Mouse (Mus musculus): Measurements from ENCODE around the gene Tor1aip1. TPM values are rescaled to one million over a fixed set of nuclear protein-coding genes. Genes with fewer than 3 reads are reported as not detected.

The Tor1aip1 gene
- total RNA-seq (2012; rRNA removed) (19.1 and 26.3 TPM in 2 replicates), total RNA-seq (2014; rRNA removed) (37.9 and 44.1 TPM in 2 replicates), polyA plus RNA-seq (2012; ENCODE audit: insufficient read length, low read depth) (39.3 and 39.8 TPM in 2 replicates)

DNA sequence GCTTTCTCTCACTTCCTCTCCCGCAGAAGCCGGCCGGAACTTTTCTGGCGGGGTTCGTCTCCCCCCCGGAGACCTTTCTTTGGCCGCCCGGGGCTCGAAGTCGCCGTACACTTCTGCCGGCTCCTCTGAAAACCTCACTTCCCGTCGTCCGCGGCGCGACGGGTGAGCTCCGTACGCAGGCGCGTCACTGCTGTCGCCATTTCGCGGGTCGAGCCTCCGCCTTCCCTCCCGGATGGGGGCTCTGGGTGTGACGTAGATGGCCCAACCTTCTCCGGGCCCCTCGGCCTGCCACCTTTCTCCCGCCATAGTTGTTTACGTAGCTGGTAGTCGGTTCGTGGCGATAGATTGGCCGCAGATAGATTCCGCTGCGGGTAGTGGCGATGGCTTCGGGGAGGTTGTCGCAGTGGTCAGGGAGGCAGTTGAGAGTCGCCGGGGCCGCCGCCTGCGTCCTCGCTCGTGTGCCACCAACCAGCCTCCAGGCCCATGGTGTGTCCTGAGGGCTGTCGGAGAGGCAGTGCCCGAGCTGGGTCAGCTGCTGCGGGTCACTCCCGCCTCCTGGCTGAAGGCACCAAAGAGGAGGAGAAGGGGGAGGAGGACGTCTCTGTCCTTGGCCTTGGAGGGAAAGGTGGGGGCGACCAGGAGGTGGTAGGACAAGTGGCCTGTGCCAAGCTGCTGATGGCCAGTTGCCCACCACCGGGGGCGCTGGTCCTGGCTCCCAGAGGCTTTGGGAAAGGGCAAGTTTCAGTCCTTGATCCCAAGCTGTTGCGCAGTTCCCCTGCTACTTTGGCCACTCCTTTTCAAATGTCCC lies at the start of gene Tor1aip1:
Gene Tor1aip1, minus strand, starts transcription at position 551 of the 808 bp plus-strand sequence.
- Histone ChIP-seq H3K27ac (ENCODE audit: insufficient read depth, low read depth) (peak within 1 kb of the TSS; percentile 97), H3K27me3 (replicated peaks) (no peaks in the 10 kb centered on the region), H3K4me3 (replicated peaks in 1 of 3; ENCODE audit: low read depth in 2 of 3, low read length in 2 of 3, poor library complexity in 1 of 3) (peak within 1 kb of the TSS; percentile 77 to 90 (median 82)), H3K4me2 (ENCODE audit: insufficient read depth, low read depth, poor library complexity, severe bottlenecking) (peak within 1 kb of the TSS; percentile 65; the same call in 1 of the 2 replicates), H3K4me1 (ENCODE audit: control insufficient read depth in 1 of 2, insufficient read depth in 2 of 2) (peaks cover 2 to 23% of the 10 kb centered on the region in 2 experiments), H3K36me3 (replicated peaks in 1 of 2; ENCODE audit: control insufficient read depth in 1 of 2, insufficient read depth in 1 of 2, low read length in 1 of 2) (peaks cover 14 to 26% of the 10 kb centered on the region in 2 experiments), H3K79me2 (replicated peaks; ENCODE audit: control insufficient read depth, extremely low read depth, insufficient read depth, poor library complexity, severe bottlenecking) (peaks cover 37% of the 10 kb centered on the region), H3K9me3 (replicated peaks; ENCODE audit: low read length) (no peaks in the 10 kb centered on the region), H3K9ac (ENCODE audit: insufficient read depth, low read depth) (peak within 1 kb of the TSS; percentile 74)
- in situ Hi-C loops (cut with MboI; ENCODE audit: low pct_ligation_motif_present, low pct_unique_long_range_greater_than_20kb, low sequenced_read_pairs) (no loop called here), dilution Hi-C loops (cut with MboI; ENCODE audit: extremely low pct_ligation_motif_present, extremely low pct_unique_long_range_greater_than_20kb, low sequenced_read_pairs) (no loop called here)
- peak; percentile 97 for DNase-seq (ENCODE audit: extremely low read depth)
- no peak; the same call in 1 of the 2 replicates for TF ChIP-seq UBTF (IDR thresholded peaks at IDR 0.05; ENCODE audit: low read depth, low read length)
- TF ChIP-seq GABPA (IDR thresholded peaks at IDR 0.05; ENCODE audit: insufficient replicate concordance, low read depth, low read length), result peak; percentile 58; the same call in 1 of the 2 replicates
- peak; percentile 71 for TF ChIP-seq POLR2A (IDR thresholded peaks at IDR 0.05; ENCODE audit: low read depth, low read length)
- peak; percentile 86 for TF ChIP-seq ELF1 (IDR thresholded peaks at IDR 0.05; ENCODE audit: low read depth, low read length)
- peak; percentile 89 for TF ChIP-seq IRF4 (IDR thresholded peaks at IDR 0.05; ENCODE audit: low read depth, low read length)
- TF ChIP-seq PAX5 (IDR thresholded peaks at IDR 0.05; ENCODE audit: low read length), result no peak
- peak; percentile 83 for TF ChIP-seq SIN3A (IDR thresholded peaks at IDR 0.05; ENCODE audit: low read length)
- peak; percentile 3; the same call in 1 of the 2 replicates for TF ChIP-seq SMC3 (IDR thresholded peaks at IDR 0.05; ENCODE audit: low read depth, low read length)
- TF ChIP-seq USF2 (conservative IDR thresholded peaks at IDR 0.05; ENCODE audit: low read depth, low read length), result no peak
- TF ChIP-seq POLR2AphosphoS2 (IDR thresholded peaks at IDR 0.05; ENCODE audit: low read depth, low read length), result 0 out of 2 replicates have a peak, but pooled peaks have one; percentile 34
- peak; percentile 94 for TF ChIP-seq NRF1 (IDR thresholded peaks at IDR 0.05; ENCODE audit: low read depth, low read length)
- no peak for TF ChIP-seq CHD1 (IDR thresholded peaks at IDR 0.05; ENCODE audit: low read depth, low read length)
- TF ChIP-seq EP300 (IDR thresholded peaks at IDR 0.05; ENCODE audit: low read length), result 0 out of 2 replicates have a peak, but pooled peaks have one; percentile 12
- peak; percentile 63; the same call in 1 of the 2 replicates for TF ChIP-seq RCOR1 (conservative IDR thresholded peaks at IDR 0.05; ENCODE audit: low read depth, low read length)
- peak; percentile 89 for TF ChIP-seq HCFC1 (IDR thresholded peaks at IDR 0.05; ENCODE audit: low read depth, low read length)
- TF ChIP-seq JUND (conservative IDR thresholded peaks at IDR 0.05; ENCODE audit: low read depth, low read length), result no peak
- TF ChIP-seq NELFE (IDR thresholded peaks at IDR 0.05; ENCODE audit: low read depth, low read length), result peak; percentile 52
- peak; percentile 77 for TF ChIP-seq MXI1 (IDR thresholded peaks at IDR 0.05; ENCODE audit: low read depth, low read length)
- peak; percentile 50 for TF ChIP-seq ETS1 (conservative IDR thresholded peaks at IDR 0.05; ENCODE audit: low read depth, low read length)
- no peak for TF ChIP-seq MAFK (IDR thresholded peaks at IDR 0.05; ENCODE audit: insufficient replicate concordance, low read length)
- TF ChIP-seq MAZ (IDR thresholded peaks at IDR 0.05; ENCODE audit: low read depth, low read length), result peak; percentile 86; the same call in 1 of the 2 replicates
- peak; percentile 66 for TF ChIP-seq MEF2A (IDR thresholded peaks at IDR 0.05; ENCODE audit: borderline replicate concordance, low read depth, low read length)
- peak; percentile 30 for TF ChIP-seq BHLHE40 (IDR thresholded peaks at IDR 0.05; ENCODE audit: low read depth, low read length)
- peak; percentile 17 to 56; a peak in 2 of 4 replicates for TF ChIP-seq CTCF (conservative IDR thresholded peaks at IDR 0.05 in 1 of 2, IDR thresholded peaks at IDR 0.05 in 1 of 2; ENCODE audit: low read depth in 2 of 2, low read length in 2 of 2)
- TF ChIP-seq TBP (conservative IDR thresholded peaks at IDR 0.05; ENCODE audit: low read depth, low read length), result peak; percentile 42; the same call in 1 of the 2 replicates
- no peak; the same call in 1 of the 2 replicates for TF ChIP-seq MAX (IDR thresholded peaks at IDR 0.05; ENCODE audit: low read length)
- TF ChIP-seq TCF12 (IDR thresholded peaks at IDR 0.05; ENCODE audit: low read depth, low read length), result peak; percentile 78
- no peak for TF ChIP-seq E2F4 (IDR thresholded peaks at IDR 0.05; ENCODE audit: insufficient replicate concordance, low read depth, low read length)
- TF ChIP-seq ZMIZ1 (IDR thresholded peaks at IDR 0.05; ENCODE audit: low read depth, low read length), result peak; percentile 13; the same call in 1 of the 2 replicates
- peak; percentile 66 for TF ChIP-seq ZNF384 (IDR thresholded peaks at IDR 0.05; ENCODE audit: low read depth, low read length)
- TF ChIP-seq CHD2 (IDR thresholded peaks at IDR 0.05; ENCODE audit: low read length), result no peak; the same call in 1 of the 2 replicates
- no peak for TF ChIP-seq JUN (IDR thresholded peaks at IDR 0.05; ENCODE audit: insufficient read depth, low read depth, low read length)
- peak; percentile 69 for TF ChIP-seq MYC (IDR thresholded peaks at IDR 0.05; ENCODE audit: low read depth, low read length)
- TF ChIP-seq KAT2A (IDR thresholded peaks at IDR 0.05; ENCODE audit: insufficient replicate concordance, low read length), result peak; percentile 89; the same call in 1 of the 2 replicates
- no peak for TF ChIP-seq ZKSCAN1 (IDR thresholded peaks at IDR 0.05; ENCODE audit: borderline replicate concordance, low read depth, low read length)
- TF ChIP-seq RAD21 (IDR thresholded peaks at IDR 0.05; ENCODE audit: low read depth, low read length), result no peak
- no peak for TF ChIP-seq USF1 (IDR thresholded peaks at IDR 0.05; ENCODE audit: low read depth, low read length)
